11 mouse cellular contexts compared by ENCODE assay signal in genomic region chr6:146331017-146331669, GRCm38 (mm10).
DNase-seq lines count a peak whose midpoint lies in the region; ATAC-seq and TF ChIP-seq lines count a peak whose summit lies in the region.
"Had no signal": no experiment of that assay in that cellular context is flagged by ENCODE, and none has a peak within 500 bp of the region (broad histone marks: within the 10 kb centered on the region; RNA-seq: fewer than 3 reads in every experiment).

No protein-coding gene starts in this region.

- H3K36me3 ChIP-seq in midbrain, postnatal 0 days (ENCODE audit: insufficient read depth, low read length) = no peaks in the 10 kb centered on the region
- H3K36me3 ChIP-seq in midbrain, embryonic 13.5 days = no peaks in the 10 kb centered on the region
- peaks cover 46% of the 10 kb centered on the region for H3K36me3 ChIP-seq in heart, embryonic 12.5 days
- no peaks in the 10 kb centered on the region for H3K36me3 ChIP-seq in liver, embryonic 11.5 days (ENCODE audit: control insufficient read depth, insufficient read depth, low read length)
- H3K36me3 ChIP-seq: liver, embryonic 12.5 days had no signal

- ATAC-seq in midbrain, postnatal 0 days (ENCODE audit: low FRiP score) = no peak
- no peak for ATAC-seq in midbrain, embryonic 13.5 days
- ATAC-seq in heart, embryonic 12.5 days (ENCODE audit: insufficient number of reproducible peaks, low FRiP score) = no peak
- no peak for ATAC-seq in liver, embryonic 11.5 days (replicated peaks; ENCODE audit: low FRiP score)
- ATAC-seq: liver, embryonic 12.5 days; midbrain, embryonic 16.5 days had no signal

- no peak overlapping the region for H3K9ac ChIP-seq in midbrain, postnatal 0 days (replicated peaks; ENCODE audit: low read length, poor library complexity, severe bottlenecking)
- H3K9ac ChIP-seq in midbrain, embryonic 13.5 days (replicated peaks) = no peak overlapping the region
- no peak overlapping the region for H3K9ac ChIP-seq in heart, embryonic 12.5 days
- H3K9ac ChIP-seq in liver, embryonic 11.5 days (ENCODE audit: low read depth, low read length) = no peak overlapping the region
- H3K9ac ChIP-seq: liver, embryonic 12.5 days had no signal

- TF ChIP-seq CTCF in midbrain, postnatal 0 days (IDR thresholded peaks at IDR 0.05) = no peak

- no peak overlapping the region for H3K27ac ChIP-seq in midbrain, postnatal 0 days (ENCODE audit: low read depth, low read length)
- H3K27ac ChIP-seq in midbrain, embryonic 13.5 days = no peak overlapping the region
- H3K27ac ChIP-seq in heart, embryonic 12.5 days (ENCODE audit: poor library complexity, severe bottlenecking) = 0 out of 2 replicates have a peak overlapping the region, but pooled peaks have one; percentile 1
- H3K27ac ChIP-seq in liver, embryonic 11.5 days (ENCODE audit: low read depth, low read length) = no peak overlapping the region
- H3K27ac ChIP-seq: liver, embryonic 12.5 days had no signal

- no peaks in the 10 kb centered on the region for H3K4me1 ChIP-seq in midbrain, postnatal 0 days (ENCODE audit: insufficient read depth, low read length)
- H3K4me1 ChIP-seq in midbrain, embryonic 13.5 days (replicated peaks) = no peaks in the 10 kb centered on the region
- H3K4me1 ChIP-seq in heart, embryonic 12.5 days (replicated peaks) = peaks cover 15% of the 10 kb centered on the region
- H3K4me1 ChIP-seq in liver, embryonic 11.5 days (replicated peaks; ENCODE audit: control insufficient read depth, insufficient read depth, low read length) = no peaks in the 10 kb centered on the region
- H3K4me1 ChIP-seq: liver, embryonic 12.5 days had no signal

- no peaks in the 10 kb centered on the region for H3K9me3 ChIP-seq in midbrain, postnatal 0 days (ENCODE audit: low read length)
- no peaks in the 10 kb centered on the region for H3K9me3 ChIP-seq in midbrain, embryonic 13.5 days
- H3K9me3 ChIP-seq in heart, embryonic 12.5 days (replicated peaks) = 0 out of 2 replicates have a peak, but pooled peaks cover 2% of the 10 kb centered on the region
- H3K9me3 ChIP-seq in liver, embryonic 11.5 days (ENCODE audit: control insufficient read depth, low read length) = no peaks in the 10 kb centered on the region
- H3K9me3 ChIP-seq: liver, embryonic 12.5 days had no signal

- WGBS in midbrain, postnatal 0 days = 75% methylated on average over 6 of the region's 6 CpGs
- 80% methylated on average over 6 of the region's 6 CpGs for WGBS in midbrain, embryonic 13.5 days
- WGBS in heart, embryonic 12.5 days = 53% methylated on average over 6 of the region's 6 CpGs
- WGBS in liver, embryonic 11.5 days = 50% methylated on average over 6 of the region's 6 CpGs

- peak; percentile 21 to 24 for DNase-seq in heart, adult 9 months (ENCODE audit: low spot score in 2 of 2)
- no peak for DNase-seq in heart, adult 8-10 months (ENCODE audit: low spot score)
- peak; percentile 27 for DNase-seq in midbrain, postnatal 0 days (ENCODE audit: low spot score)
- peak; percentile 41 for DNase-seq in lung, postnatal 36 days
- no peak for DNase-seq in right cerebral cortex, postnatal 10 days (ENCODE audit: low spot score in 2 of 2)
- no peak for DNase-seq in liver, embryonic 11.5 days (ENCODE audit: low spot score)
- DNase-seq: gastrocnemius, postnatal 36 days had no signal

- no peak overlapping the region for H3K4me2 ChIP-seq in midbrain, postnatal 0 days (ENCODE audit: low read depth, low read length, poor library complexity, severe bottlenecking)
- no peak overlapping the region for H3K4me2 ChIP-seq in midbrain, embryonic 13.5 days (replicated peaks)
- H3K4me2 ChIP-seq in heart, embryonic 12.5 days = no peak overlapping the region
- no peak overlapping the region for H3K4me2 ChIP-seq in liver, embryonic 11.5 days
- H3K4me2 ChIP-seq: liver, embryonic 12.5 days had no signal

- H3K4me3 ChIP-seq in midbrain, postnatal 0 days (ENCODE audit: low read depth, low read length) = no peak overlapping the region
- H3K4me3 ChIP-seq in midbrain, embryonic 13.5 days (replicated peaks) = no peak overlapping the region
- no peak overlapping the region for H3K4me3 ChIP-seq in heart, embryonic 12.5 days
- no peak overlapping the region for H3K4me3 ChIP-seq in liver, embryonic 11.5 days (ENCODE audit: low read depth, low read length)
- H3K4me3 ChIP-seq: liver, embryonic 12.5 days had no signal

- no peaks in the 10 kb centered on the region for H3K27me3 ChIP-seq in midbrain, postnatal 0 days (ENCODE audit: insufficient read depth, low read length)
- no peaks in the 10 kb centered on the region for H3K27me3 ChIP-seq in midbrain, embryonic 13.5 days
- no peaks in the 10 kb centered on the region for H3K27me3 ChIP-seq in heart, embryonic 12.5 days (replicated peaks)
- no peaks in the 10 kb centered on the region for H3K27me3 ChIP-seq in liver, embryonic 11.5 days (replicated peaks; ENCODE audit: control insufficient read depth, insufficient read depth, low read length)
- H3K27me3 ChIP-seq: liver, embryonic 12.5 days had no signal

Comparison
In these comparisons a context has a peak if more than half of its experiments do, and no peak if none do; other contexts are left out.
1. DNase-seq: peak in heart, adult 9 months (2 of 2), midbrain, postnatal 0 days (single experiment) and lung, postnatal 36 days (single experiment); none in heart, adult 8-10 months (single experiment), right cerebral cortex, postnatal 10 days (0 of 2) and liver, embryonic 11.5 days (single experiment).